Mouse (Mus musculus) lung, embryonic 14.5 days (tissue): ENCODE data around the gene Apoc2. TPM values are rescaled to one million over a fixed set of nuclear protein-coding genes. Genes with fewer than 3 reads are reported as not detected.

Experiments used
- ATAC-seq: fragments of 200-750 bp; cut with Nextera tagmentation; 2 replicates; pipeline ENCODE4 v1.8.0; 2017; ENCODE audit warnings: mild to moderate bottlenecking, moderate TSS enrichment, moderate library complexity; ENCODE audit not compliant: insufficient read depth
- DNase-seq: peaks from one replicate; pipeline ENCODE4 v3.0.0-alpha.2; 2015
- H3K27ac ChIP-seq: fragments of 300-500 bp; sonication (generic); 2 replicates; pipeline ENCODE4 v1.5.1; 2014; ENCODE audit warnings: low read depth, mild to moderate bottlenecking, moderate library complexity
- H3K27me3 ChIP-seq: fragments of 300-500 bp; sonication (generic); 2 replicates; pipeline ENCODE4 v1.6.1; 2014; ENCODE audit warnings: low read length, control low read depth; ENCODE audit not compliant: insufficient read depth
- H3K36me3 ChIP-seq: fragments of 300-500 bp; sonication (generic); 2 replicates; pipeline ENCODE4 v1.6.1; 2014; ENCODE audit warnings: control low read depth; ENCODE audit not compliant: insufficient read depth
- H3K4me1 ChIP-seq: fragments of 300-500 bp; sonication (generic); 2 replicates; pipeline ENCODE4 v1.6.1; 2014; ENCODE audit warnings: antibody characterized with exemption, control low read depth; ENCODE audit not compliant: insufficient read depth
- H3K4me2 ChIP-seq: fragments of 300-500 bp; sonication (generic); 2 replicates; pipeline ENCODE4 v1.6.1; 2014; ENCODE audit warnings: mild to moderate bottlenecking
- H3K4me3 ChIP-seq: fragments of 300-500 bp; sonication (generic); 2 replicates; pipeline ENCODE4 v1.5.1; 2014; ENCODE audit warnings: low read depth, low read length
- H3K9ac ChIP-seq: fragments of 300-500 bp; sonication (generic); 2 replicates; pipeline ENCODE4 v1.6.1; 2014
- H3K9me3 ChIP-seq: fragments of 300-500 bp; sonication (generic); 2 replicates; pipeline ENCODE4 v1.6.1; 2016; ENCODE audit warnings: low read depth, low read length, control low read depth
- CTCF ChIP-seq: IDR thresholded peaks from 2 replicates; pipeline ENCODE4 v1.5.1; 2016; ENCODE audit warnings: antibody characterized with exemption, low read depth
- WGBS: fragments of 180-500 bp; shearing (Covaris S2); extraction: QIAGEN DNeasy Blood & Tissue Kit; methylation state at CpG from one replicate; pipeline ENCODE4 v1.1.7; 2014; 5-methylcytosine and 5-hydroxymethylcytosine counted together
- polyA plus RNA-seq: library from polyadenylated mRNA; unstranded; fragments of >200 nt; fragmentation: Nextera tagmentation; extraction: Ambion mirVana; gene quantifications from 2 replicates; pipeline ENCODE4 v1.2.1, GENCODE M21; 2014

Gene Apoc2
- polyA plus RNA-seq, 1 experiment from 2014 or later: 2.5 TPM

- Histone ChIP-seq H3K27ac (no peak overlapping the region), H3K27me3 (no peaks in the 10 kb centered on the region), H3K4me2 (no peak overlapping the region), H3K4me1 (no peaks in the 10 kb centered on the region), H3K36me3 (peaks cover 98% of the 10 kb centered on the region), H3K9me3 (no peaks in the 10 kb centered on the region), H3K9ac (no peak overlapping the region), H3K4me3 (no peak overlapping the region)
- no peak for TF ChIP-seq CTCF
- 90% methylated on average over 4 of the region's 4 CpGs for WGBS
- ATAC-seq (no peak), DNase-seq (no peak)
Observed at GRCm38 (mm10) chr7:19641223-19641622, 36.5 kb downstream of the Apoc2 start.

- H3K9me3 ChIP-seq: no peaks in the 10 kb centered on the region
- H3K9ac ChIP-seq: no peak overlapping the region
- no peaks in the 10 kb centered on the region for H3K27me3 ChIP-seq
- no peak for ATAC-seq
- peaks cover 85% of the 10 kb centered on the region for H3K36me3 ChIP-seq
- no peaks in the 10 kb centered on the region for H3K4me1 ChIP-seq
- DNase-seq: no peak
- TF ChIP-seq CTCF: no peak
- WGBS: 86% methylated on average over 11 of the region's 11 CpGs
- H3K27ac ChIP-seq: no peak overlapping the region
- no peak overlapping the region for H3K4me3 ChIP-seq
- H3K4me2 ChIP-seq: no peak overlapping the region
Observed at GRCm38 (mm10) chr7:19635074-19635827, 42.5 kb downstream of the Apoc2 start.

- no peak overlapping the region for H3K9ac ChIP-seq
- H3K27ac ChIP-seq: no peak overlapping the region
- no peak overlapping the region for H3K4me2 ChIP-seq
- WGBS: 83% methylated on average over 2 of the region's 2 CpGs
- TF ChIP-seq CTCF: no peak
- DNase-seq: no peak
- no peaks in the 10 kb centered on the region for H3K27me3 ChIP-seq
- no peak overlapping the region for H3K4me3 ChIP-seq
- H3K4me1 ChIP-seq: no peaks in the 10 kb centered on the region
- peaks cover 78% of the 10 kb centered on the region for H3K36me3 ChIP-seq
- H3K9me3 ChIP-seq: no peaks in the 10 kb centered on the region
- no peak for ATAC-seq
Observed at GRCm38 (mm10) chr7:19634591-19634990, 43.1 kb downstream of the Apoc2 start.

DNA sequence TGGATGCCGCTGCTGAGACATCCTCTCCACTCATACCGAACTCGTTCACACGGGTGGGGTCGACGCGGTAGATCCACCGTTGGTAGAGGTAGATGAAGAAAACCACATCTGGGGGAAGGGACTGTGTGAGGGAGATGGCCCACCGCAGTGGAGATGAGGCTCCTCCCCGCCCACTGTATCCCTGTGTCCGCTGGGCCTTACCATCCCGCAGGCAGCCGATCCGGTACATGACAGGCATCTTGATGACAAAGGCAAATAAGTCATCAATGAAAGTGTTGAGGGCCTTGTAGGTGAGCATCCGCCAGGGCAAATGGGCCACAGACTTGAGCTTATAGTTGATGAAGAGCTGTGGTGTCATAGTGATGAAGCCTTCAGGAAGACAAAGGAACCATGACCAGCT is 43.9 kb downstream of the Apoc2 start:
- no peak for TF ChIP-seq CTCF

GRCm38 (mm10) chr7:19633197-19633596 is 44.5 kb downstream of the Apoc2 start:
- Histone ChIP-seq H3K27ac (no peak overlapping the region), H3K9me3 (no peaks in the 10 kb centered on the region), H3K9ac (no peak overlapping the region), H3K4me3 (no peak overlapping the region), H3K36me3 (peaks cover 64% of the 10 kb centered on the region), H3K4me2 (no peak overlapping the region), H3K4me1 (no peaks in the 10 kb centered on the region), H3K27me3 (no peaks in the 10 kb centered on the region)
- 80% methylated on average over 17 of the region's 17 CpGs for WGBS
- no peak for TF ChIP-seq CTCF
- DNase-seq: no peak
- no peak for ATAC-seq

More for the DNA sequence above, 43.9 kb downstream of the Apoc2 start:
- no peak overlapping the region for H3K27ac ChIP-seq
- no peak overlapping the region for H3K9ac ChIP-seq
- H3K4me2 ChIP-seq: no peak overlapping the region
- no peaks in the 10 kb centered on the region for H3K4me1 ChIP-seq
- no peak overlapping the region for H3K4me3 ChIP-seq
- H3K9me3 ChIP-seq: no peaks in the 10 kb centered on the region
- no peak for ATAC-seq
- DNase-seq: no peak
- WGBS: 92% methylated on average over 15 of the region's 15 CpGs
- peaks cover 71% of the 10 kb centered on the region for H3K36me3 ChIP-seq
- no peaks in the 10 kb centered on the region for H3K27me3 ChIP-seq

GRCm38 (mm10) chr7:19632720-19633119 is 45.0 kb downstream of the Apoc2 start:
- Histone ChIP-seq H3K4me1 (no peaks in the 10 kb centered on the region), H3K4me3 (no peak overlapping the region), H3K4me2 (no peak overlapping the region), H3K27me3 (no peaks in the 10 kb centered on the region), H3K9me3 (no peaks in the 10 kb centered on the region), H3K9ac (no peak overlapping the region), H3K27ac (no peak overlapping the region), H3K36me3 (peaks cover 59% of the 10 kb centered on the region)
- TF ChIP-seq CTCF: no peak
- no peak for ATAC-seq
- no peak for DNase-seq

- no peak overlapping the region for H3K27ac ChIP-seq
- TF ChIP-seq CTCF: no peak
- DNase-seq: no peak
- H3K27me3 ChIP-seq: no peaks in the 10 kb centered on the region
- ATAC-seq: no peak
- no peak overlapping the region for H3K9ac ChIP-seq
- H3K36me3 ChIP-seq: peaks cover 55% of the 10 kb centered on the region
- H3K9me3 ChIP-seq: no peaks in the 10 kb centered on the region
- no peak overlapping the region for H3K4me2 ChIP-seq
- no peak overlapping the region for H3K4me3 ChIP-seq
- no peaks in the 10 kb centered on the region for H3K4me1 ChIP-seq
Observed at GRCm38 (mm10) chr7:19632275-19632674, 45.5 kb downstream of the Apoc2 start.
